Mouse (Mus musculus) adrenal gland, adult 18-20 months (tissue): ENCODE results near the gene Spint4. TPM values are rescaled to one million over a fixed set of nuclear protein-coding genes. Genes with fewer than 3 reads are reported as not detected.
"Not testable (repeated sequence)": the region's sequence is repeated elsewhere in the genome, so short reads cannot be mapped to it uniquely, and the experiment has no call there.

Experiments
- DNase-seq, 2 experiments: peaks; one replicate each; pipeline ENCODE4 v3.0.0; 2021 to 2022; ENCODE audit warnings: low spot score in 2 of 2
- long read RNA-seq, 2 experiments: library from polyadenylated mRNA; stranded (forward); transcript quantifications; one replicate each; pipeline ENCODE4 v2.0.0; 2021
- total RNA-seq, 2 experiments: library from RNA; stranded (reverse); gene quantifications; 1 replicate in 1 of 2; 2 replicates in 1 of 2; pipeline ENCODE4 v1.2.3; 2021

Gene Spint4
- not detected for total RNA-seq
- long read RNA-seq, experiment 1: 0 reads
- long read RNA-seq, experiment 2: 0 reads

- no peak for DNase-seq
Observed at GRCm38 (mm10) chr2:164698201-164698600, at the start of gene Spint4. Gene Spint4, plus strand, starts transcription at chr2:164698501.

- DNase-seq: peak; percentile 44 to 48
Observed at GRCm38 (mm10) chr2:164655858-164656257, 42.4 kb upstream of the Spint4 start, which contains the start of gene Wfdc10. Gene Wfdc10, plus strand, starts transcription at chr2:164656046.

GRCm38 (mm10) chr2:164656483-164656882, 41.8 kb upstream of the Spint4 start, which contains the start of gene Wfdc9:
Gene Wfdc9, minus strand, starts transcription at chr2:164656583.
- no peak for DNase-seq

GRCm38 (mm10) chr2:164664851-164665250, 33.5 kb upstream of the Spint4 start:
- DNase-seq: no peak

- no peak for DNase-seq
Observed at GRCm38 (mm10) chr2:164670261-164670660, 28.0 kb upstream of the Spint4 start.

GRCm38 (mm10) chr2:164670938-164671337, 27.4 kb upstream of the Spint4 start:
- no peak for DNase-seq

GRCm38 (mm10) chr2:164673987-164674386, 24.3 kb upstream of the Spint4 start, which contains the start of gene Wfdc11:
Gene Wfdc11, minus strand, starts transcription at chr2:164674087.
- no peak for DNase-seq

GRCm38 (mm10) chr2:164676103-164676502, 22.2 kb upstream of the Spint4 start:
- no peak for DNase-seq

- DNase-seq: no peak
Observed at GRCm38 (mm10) chr2:164676916-164677685, 21.2 kb upstream of the Spint4 start.

- peak; percentile 54 to 55 for DNase-seq
Observed at GRCm38 (mm10) chr2:164678848-164679625, 19.3 kb upstream of the Spint4 start.

GRCm38 (mm10) chr2:164679906-164680305, 18.4 kb upstream of the Spint4 start:
- DNase-seq: no peak

GRCm38 (mm10) chr2:164684807-164685206, 13.5 kb upstream of the Spint4 start, which contains the start of gene Wfdc13:
Gene Wfdc13, plus strand, starts transcription at chr2:164685107.
- DNase-seq: no peak

- no peak for DNase-seq
Observed at GRCm38 (mm10) chr2:164700959-164701358, 2.7 kb downstream of the Spint4 start.

GRCm38 (mm10) chr2:164701761-164702160, 3.5 kb downstream of the Spint4 start:
- no peak for DNase-seq

GRCm38 (mm10) chr2:164704235-164704634, 5.9 kb downstream of the Spint4 start:
- DNase-seq: no peak

- no peak for DNase-seq
Observed at GRCm38 (mm10) chr2:164705328-164705727, 7.0 kb downstream of the Spint4 start.

- DNase-seq: no peak
Observed at GRCm38 (mm10) chr2:164705991-164706390, 7.7 kb downstream of the Spint4 start.

- DNase-seq: no peak
Observed at GRCm38 (mm10) chr2:164715005-164715404, 16.7 kb downstream of the Spint4 start, which contains the start of gene Spint5. Gene Spint5, plus strand, starts transcription at chr2:164715305.

GRCm38 (mm10) chr2:164716194-164716786, 18.0 kb downstream of the Spint4 start:
- DNase-seq: not testable (repeated sequence)

- DNase-seq: no peak
Observed at GRCm38 (mm10) chr2:164723276-164723675, 25.0 kb downstream of the Spint4 start.

GRCm38 (mm10) chr2:164725895-164726619, 27.8 kb downstream of the Spint4 start:
- DNase-seq: peak; percentile 57 to 65
